Mouse (Mus musculus) hindbrain, embryonic 14.5 days (tissue): ENCODE measurements around the gene Cdca4. TPM values are rescaled to one million over a fixed set of nuclear protein-coding genes. Genes with fewer than 3 reads are reported as not detected.

ENCODE experiments used
- ATAC-seq: fragments of 200-750 bp; cut with Nextera tagmentation; 2 replicates; pipeline ENCODE4 v1.8.0; 2017; ENCODE audit warnings: moderate number of reproducible peaks, mild to moderate bottlenecking, moderate TSS enrichment, moderate library complexity; ENCODE audit not compliant: low FRiP score
- DNase-seq: peaks from one replicate; pipeline ENCODE4 v3.0.0-alpha.2; 2015; ENCODE audit warnings: low spot score
- H3K27ac ChIP-seq: fragments of 300-500 bp; sonication (generic); 2 replicates; pipeline ENCODE4 v1.5.1; 2014; ENCODE audit warnings: mild to moderate bottlenecking, moderate library complexity
- H3K27me3 ChIP-seq: fragments of 300-500 bp; sonication (generic); 2 replicates; pipeline ENCODE4 v1.6.1; 2014; ENCODE audit warnings: mild to moderate bottlenecking, low read length, mixed read lengths; ENCODE audit not compliant: control insufficient read depth, insufficient read depth
- H3K36me3 ChIP-seq: fragments of 300-500 bp; sonication (generic); replicated peaks from 2 replicates; pipeline ENCODE4 v1.6.1; 2014; ENCODE audit not compliant: control insufficient read depth, insufficient read depth
- H3K4me1 ChIP-seq: fragments of 300-500 bp; sonication (generic); replicated peaks from 2 replicates; pipeline ENCODE4 v1.6.1; 2014; ENCODE audit warnings: antibody characterized with exemption, low read length, mixed read lengths; ENCODE audit not compliant: control insufficient read depth, insufficient read depth
- H3K4me2 ChIP-seq: fragments of 300-500 bp; sonication (generic); replicated peaks from 2 replicates; pipeline ENCODE4 v1.6.1; 2014; ENCODE audit warnings: mild to moderate bottlenecking, moderate library complexity
- H3K4me3 ChIP-seq: fragments of 300-500 bp; sonication (generic); replicated peaks from 2 replicates; pipeline ENCODE4 v1.5.1; 2014; ENCODE audit warnings: mild to moderate bottlenecking, low read length
- H3K9ac ChIP-seq: fragments of 300-500 bp; sonication (generic); 2 replicates; pipeline ENCODE4 v1.6.1; 2014
- H3K9me3 ChIP-seq: fragments of 300-500 bp; sonication (generic); 2 replicates; pipeline ENCODE4 v1.6.1; 2016; ENCODE audit warnings: low read length; ENCODE audit not compliant: control insufficient read depth
- WGBS: fragments of 180-500 bp; shearing (Covaris S2); extraction: QIAGEN DNeasy Blood & Tissue Kit; methylation state at CpG from one replicate; pipeline ENCODE4 v1.1.7; 2014; 5-methylcytosine and 5-hydroxymethylcytosine counted together
- polyA plus RNA-seq: library from polyadenylated mRNA; unstranded; fragments of >200 nt; fragmentation: Nextera tagmentation; extraction: Ambion mirVana; gene quantifications from 2 replicates; pipeline ENCODE4 v1.2.1, GENCODE M21; 2014

The Cdca4 gene
- polyA plus RNA-seq, 1 experiment from 2014 or later = 39.1 TPM

- 91% methylated on average over 10 of the region's 10 CpGs for WGBS
- H3K27me3 ChIP-seq = no peaks in the 10 kb centered on the region
- no peak for ATAC-seq
- no peak overlapping the region for H3K27ac ChIP-seq
- H3K4me2 ChIP-seq = no peak overlapping the region
- no peaks in the 10 kb centered on the region for H3K36me3 ChIP-seq
- DNase-seq = no peak
- peaks cover 6% of the 10 kb centered on the region for H3K9me3 ChIP-seq
- H3K4me1 ChIP-seq = no peaks in the 10 kb centered on the region
- no peak overlapping the region for H3K9ac ChIP-seq
- H3K4me3 ChIP-seq = no peak overlapping the region
Observed at GRCm38 (mm10) chr12:112774481-112774880, 54.7 kb downstream of the Cdca4 start.

- 84% methylated on average over 6 of the region's 6 CpGs for WGBS
- Histone ChIP-seq H3K9ac (no peak overlapping the region), H3K4me3 (no peak overlapping the region), H3K27me3 (no peaks in the 10 kb centered on the region), H3K4me2 (no peak overlapping the region), H3K4me1 (no peaks in the 10 kb centered on the region), H3K9me3 (peaks cover 6% of the 10 kb centered on the region), H3K36me3 (no peaks in the 10 kb centered on the region), H3K27ac (no peak overlapping the region)
- ATAC-seq = no peak
- no peak for DNase-seq
Observed at GRCm38 (mm10) chr12:112774026-112774425, 55.2 kb downstream of the Cdca4 start.

- 45% methylated on average over 9 of the region's 9 CpGs for WGBS
- ATAC-seq = no peak
- no peaks in the 10 kb centered on the region for H3K36me3 ChIP-seq
- no peaks in the 10 kb centered on the region for H3K4me1 ChIP-seq
- peaks cover 6% of the 10 kb centered on the region for H3K9me3 ChIP-seq
- H3K27me3 ChIP-seq = no peaks in the 10 kb centered on the region
- DNase-seq = no peak
- H3K27ac ChIP-seq = no peak overlapping the region
- no peak overlapping the region for H3K4me3 ChIP-seq
- H3K9ac ChIP-seq = no peak overlapping the region
- no peak overlapping the region for H3K4me2 ChIP-seq
Observed at GRCm38 (mm10) chr12:112773366-112773765, 55.9 kb downstream of the Cdca4 start.

GRCm38 (mm10) chr12:112772306-112772705, 56.9 kb downstream of the Cdca4 start:
- DNase-seq (no peak), ATAC-seq (no peak)
- H3K27me3 ChIP-seq = no peaks in the 10 kb centered on the region
- peaks cover 6% of the 10 kb centered on the region for H3K9me3 ChIP-seq
- H3K4me3 ChIP-seq = no peak overlapping the region
- no peak overlapping the region for H3K9ac ChIP-seq
- H3K27ac ChIP-seq = no peak overlapping the region
- no peaks in the 10 kb centered on the region for H3K4me1 ChIP-seq
- WGBS = 90% methylated on average over 14 of the region's 14 CpGs
- H3K36me3 ChIP-seq = no peaks in the 10 kb centered on the region
- H3K4me2 ChIP-seq = no peak overlapping the region

GRCm38 (mm10) chr12:112770396-112770795, 58.8 kb downstream of the Cdca4 start:
- Histone ChIP-seq H3K36me3 (no peaks in the 10 kb centered on the region), H3K9me3 (peaks cover 3% of the 10 kb centered on the region), H3K27me3 (no peaks in the 10 kb centered on the region), H3K4me1 (no peaks in the 10 kb centered on the region), H3K27ac (no peak overlapping the region), H3K4me3 (no peak overlapping the region), H3K9ac (no peak overlapping the region), H3K4me2 (no peak overlapping the region)
- 83% methylated on average over 4 of the region's 4 CpGs for WGBS
- DNase-seq (no peak), ATAC-seq (no peak)

Other genes starting within 250 kb of the Cdca4 start
- 1.0 and 1.5 TPM in 2 replicates for gene Inf2, start 240.6 kb downstream of the Cdca4 start, polyA plus RNA-seq
- gene Adssl1, start 209.4 kb downstream of the Cdca4 start, polyA plus RNA-seq = 5.3 and 5.5 TPM in 2 replicates
- 54.2 and 58.4 TPM in 2 replicates for gene Siva1, start 184.7 kb downstream of the Cdca4 start, polyA plus RNA-seq
- 69.2 and 70.3 TPM in 2 replicates for gene Akt1, start 154.5 kb downstream of the Cdca4 start, polyA plus RNA-seq
- 2.2 and 4.7 TPM in 2 replicates for gene Zbtb42, start 150.6 kb downstream of the Cdca4 start, polyA plus RNA-seq
- gene Cep170b, start 109.0 kb downstream of the Cdca4 start, polyA plus RNA-seq = 39.5 and 41.9 TPM in 2 replicates
- gene Pld4, start 68.8 kb downstream of the Cdca4 start, polyA plus RNA-seq = 7.1 and 7.9 TPM in 2 replicates
- 1.9 and 2.5 TPM in 2 replicates for gene Ahnak2, start 26.8 kb downstream of the Cdca4 start, polyA plus RNA-seq
- gene Clba1, start 20.5 kb downstream of the Cdca4 start, polyA plus RNA-seq = 20.2 and 21.0 TPM in 2 replicates
- gene Gpr132, start 38.8 kb upstream of the Cdca4 start, polyA plus RNA-seq = not detected in 2 replicates
- gene Jag2, start 100.4 kb upstream of the Cdca4 start, polyA plus RNA-seq = 12.5 and 16.1 TPM in 2 replicates
- 60.9 and 70.1 TPM in 2 replicates for gene Nudt14, start 112.7 kb upstream of the Cdca4 start, polyA plus RNA-seq
- 52.2 and 52.8 TPM in 2 replicates for gene Btbd6, start 147.1 kb upstream of the Cdca4 start, polyA plus RNA-seq
- gene Brf1, start 171.3 kb upstream of the Cdca4 start, polyA plus RNA-seq = 41.4 and 46.3 TPM in 2 replicates
- gene Pacs2, start 185.1 kb upstream of the Cdca4 start, polyA plus RNA-seq = 26.8 and 27.9 TPM in 2 replicates
- 0.40 TPM in 1 of 2 replicates, not detected in the other for gene Tex22, start 245.1 kb upstream of the Cdca4 start, polyA plus RNA-seq